ENCODE assay signal across 23 mouse cellular contexts in the genomic region with DNA sequence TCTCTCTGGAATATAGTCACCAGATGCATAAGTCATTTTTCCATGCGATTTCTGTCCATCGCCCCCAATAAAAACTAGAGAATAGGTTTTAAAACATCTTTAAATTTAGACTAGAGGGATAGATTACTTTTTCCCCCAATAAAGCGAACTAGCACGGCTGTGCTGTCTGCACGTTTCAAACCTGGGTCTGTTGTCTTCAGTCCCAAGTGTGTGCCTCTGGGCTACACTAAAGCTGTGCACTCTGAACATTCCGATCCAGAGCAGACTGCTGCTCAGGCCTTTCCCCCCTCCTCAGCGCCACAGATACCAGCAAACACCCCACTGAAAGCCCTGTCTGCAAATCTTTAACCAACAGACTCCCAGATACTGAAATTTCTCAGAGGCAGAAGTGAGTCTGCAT. TPM values are rescaled to one million over a fixed set of nuclear protein-coding genes. Genes with fewer than 3 reads are reported as not detected.
"Had no signal": no experiment of that assay in that cellular context is flagged by ENCODE, and none has a peak within 500 bp of the region (broad histone marks: within the 10 kb centered on the region; RNA-seq: fewer than 3 reads in every experiment).

No protein-coding gene starts in this region.

- H3K27ac ChIP-seq: neural tube, embryonic 13.5 days; neural tube, embryonic 15.5 days; stomach, embryonic 15.5 days; stomach, postnatal 0 days had no signal

- H3K9ac ChIP-seq: neural tube, embryonic 13.5 days; neural tube, embryonic 15.5 days; stomach, embryonic 15.5 days had no signal

- H3K4me1 ChIP-seq: neural tube, embryonic 13.5 days; neural tube, embryonic 15.5 days; stomach, embryonic 15.5 days had no signal

- H3K4me2 ChIP-seq: neural tube, embryonic 13.5 days; neural tube, embryonic 15.5 days; stomach, embryonic 15.5 days had no signal

- H3K27me3 ChIP-seq: neural tube, embryonic 13.5 days; neural tube, embryonic 15.5 days; stomach, embryonic 15.5 days had no signal

- DNase-seq: right cerebral cortex, adult 18-20 months; right cerebral cortex, postnatal 14 days; right cerebral cortex, postnatal 25 days; right cerebral cortex, postnatal 4 days; spleen, adult 18-20 months; thymus, adult 18-20 months; thymus, adult 2 months; thymus, postnatal 14 days; thymus, postnatal 25 days; thymus, postnatal 36 days; thymus, postnatal 4 days had no signal

- H3K9me3 ChIP-seq: neural tube, embryonic 13.5 days; neural tube, embryonic 15.5 days; stomach, embryonic 15.5 days had no signal

- H3K36me3 ChIP-seq: neural tube, embryonic 13.5 days; neural tube, embryonic 15.5 days; stomach, embryonic 15.5 days had no signal

- H3K4me3 ChIP-seq: neural tube, embryonic 13.5 days; neural tube, embryonic 15.5 days; stomach, embryonic 15.5 days had no signal

RNA-seq across cellular contexts. Expression of gene Plcz1, which starts 39.7 kb away (rescaled TPM):
- total RNA-seq: neutrophil, adult 5-6 weeks had no signal
- polyA plus RNA-seq: neural tube, embryonic 13.5 days; neural tube, embryonic 14.5 days; small intestine, adult 2 months; spleen, adult 2 months; stomach, embryonic 14.5 days; stomach, embryonic 15.5 days; stomach, postnatal 0 days had no signal

RNA-seq across cellular contexts. Expression of gene Capza3, which starts 39.9 kb away (rescaled TPM):
- total RNA-seq: neutrophil, adult 5-6 weeks had no signal
- polyA plus RNA-seq: neural tube, embryonic 13.5 days; neural tube, embryonic 14.5 days; neural tube, embryonic 15.5 days; small intestine, adult 2 months; spleen, adult 2 months; stomach, embryonic 14.5 days; stomach, embryonic 15.5 days; stomach, embryonic 16.5 days; stomach, postnatal 0 days; thymus, adult 2 months; thymus, postnatal 0 days; urinary bladder, adult 2 months had no signal
